In the genomic region with DNA sequence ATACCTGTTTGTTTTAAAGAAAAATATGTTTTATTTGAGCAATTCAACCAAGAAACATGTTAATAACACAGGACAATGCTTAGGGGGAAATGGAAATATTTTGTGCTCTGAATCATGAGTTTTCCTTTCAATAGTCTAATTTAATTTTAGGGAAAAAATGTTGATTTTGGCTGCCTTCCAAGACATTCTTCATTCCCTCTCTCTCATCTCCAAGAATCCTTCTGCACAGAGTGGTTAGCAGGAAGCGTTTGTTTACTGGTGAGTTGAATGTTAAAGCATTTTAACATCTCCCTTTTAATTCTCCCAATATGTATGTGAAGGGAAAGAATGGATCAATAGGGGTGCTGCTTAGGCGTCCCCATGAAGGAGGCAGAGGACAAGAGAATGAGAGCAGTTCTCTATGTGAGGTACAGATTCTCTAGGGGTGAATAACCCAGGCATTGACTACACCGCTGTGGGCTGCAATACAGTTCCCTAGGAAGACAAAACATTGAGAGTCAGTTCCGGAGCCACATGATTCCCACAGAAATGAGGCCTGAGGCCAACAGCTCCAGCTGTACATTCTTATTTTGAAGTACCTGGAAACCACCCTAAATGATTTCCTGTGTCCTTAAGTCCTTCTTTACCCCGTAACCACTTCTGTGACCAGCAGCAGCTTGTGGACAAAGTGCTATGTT, we compare ENCODE assay signal across 10 mouse cellular contexts.
DNase-seq lines count a peak whose midpoint lies in the region; ATAC-seq and TF ChIP-seq lines count a peak whose summit lies in the region.
"Had no signal": no experiment of that assay in that cellular context is flagged by ENCODE, and none has a peak within 500 bp of the region (broad histone marks: within the 10 kb centered on the region; RNA-seq: fewer than 3 reads in every experiment).

No protein-coding gene starts in this region.

- H3K4me1 ChIP-seq in kidney, adult 2 months (ENCODE audit: control insufficient read depth, insufficient read depth, low read length): no peaks in the 10 kb centered on the region
- no peaks in the 10 kb centered on the region for H3K4me1 ChIP-seq in heart, embryonic 12.5 days (replicated peaks)
- no peaks in the 10 kb centered on the region for H3K4me1 ChIP-seq in limb, embryonic 14.5 days (ENCODE audit: control insufficient read depth, insufficient read depth, low read length)
- H3K4me1 ChIP-seq: liver, embryonic 15.5 days had no signal

- no peak overlapping the region for H3K9ac ChIP-seq in heart, embryonic 12.5 days
- no peak overlapping the region for H3K9ac ChIP-seq in limb, embryonic 14.5 days (ENCODE audit: low read depth, low read length, severe bottlenecking)
- H3K9ac ChIP-seq: liver, embryonic 15.5 days; neural tube, embryonic 13.5 days had no signal

- ATAC-seq in heart, embryonic 12.5 days (ENCODE audit: insufficient number of reproducible peaks, low FRiP score): no peak
- ATAC-seq in limb, embryonic 14.5 days (ENCODE audit: low FRiP score, low read depth): no peak

- TF ChIP-seq POLR2A in kidney, adult 2 months (IDR thresholded peaks at IDR 0.05; ENCODE audit: low read depth, low read length): no peak
- TF ChIP-seq POLR2A in limb, embryonic 14.5 days (IDR thresholded peaks at IDR 0.05; ENCODE audit: borderline replicate concordance, extremely low read depth, insufficient read depth, insufficient read length): no peak

- intact Hi-C loops in left cerebral cortex, adult 2 months (cut with DNase I): no loop called here

- WGBS in kidney, adult 2 months: 51% methylated on average over 5 of the region's 5 CpGs
- 61% methylated on average over 5 of the region's 5 CpGs for WGBS in heart, embryonic 12.5 days
- WGBS in limb, embryonic 14.5 days: 39% methylated on average over 5 of the region's 5 CpGs

- no peak for TF ChIP-seq CTCF in kidney, adult 2 months (conservative IDR thresholded peaks at IDR 0.05; ENCODE audit: insufficient read depth, insufficient read length, low read depth, low read length)
- no peak for TF ChIP-seq CTCF in left cerebral cortex, adult 2 months (IDR thresholded peaks at IDR 0.05)

- no peak overlapping the region for H3K27ac ChIP-seq in kidney, adult 2 months (ENCODE audit: insufficient read depth, low read depth, low read length)
- peak overlapping the region; percentile 54 for H3K27ac ChIP-seq in heart, embryonic 12.5 days (ENCODE audit: poor library complexity, severe bottlenecking)
- H3K27ac ChIP-seq in limb, embryonic 14.5 days (replicated peaks; ENCODE audit: low read depth, low read length): no peak overlapping the region
- no peak overlapping the region for H3K27ac ChIP-seq in left cerebral cortex, adult 2 months
- H3K27ac ChIP-seq: liver, embryonic 15.5 days; neural tube, embryonic 13.5 days had no signal

- no peaks in the 10 kb centered on the region for H3K27me3 ChIP-seq in kidney, adult 2 months (replicated peaks; ENCODE audit: control insufficient read depth, insufficient read depth, low read length)
- no peaks in the 10 kb centered on the region for H3K27me3 ChIP-seq in heart, embryonic 12.5 days (replicated peaks)
- no peaks in the 10 kb centered on the region for H3K27me3 ChIP-seq in limb, embryonic 14.5 days (ENCODE audit: control insufficient read depth, insufficient read depth, low read length)
- H3K27me3 ChIP-seq: liver, embryonic 15.5 days; neural tube, embryonic 13.5 days had no signal

- H3K4me2 ChIP-seq in heart, embryonic 12.5 days: no peak overlapping the region
- no peak overlapping the region for H3K4me2 ChIP-seq in limb, embryonic 14.5 days (replicated peaks; ENCODE audit: low read depth, low read length, severe bottlenecking)
- H3K4me2 ChIP-seq: liver, embryonic 15.5 days; neural tube, embryonic 13.5 days had no signal

- no peaks in the 10 kb centered on the region for H3K36me3 ChIP-seq in kidney, adult 2 months (ENCODE audit: control insufficient read depth, insufficient read depth, low read length)
- H3K36me3 ChIP-seq in heart, embryonic 12.5 days: no peaks in the 10 kb centered on the region
- H3K36me3 ChIP-seq in limb, embryonic 14.5 days (ENCODE audit: control insufficient read depth, insufficient read depth, low read length): no peaks in the 10 kb centered on the region
- H3K36me3 ChIP-seq: liver, embryonic 15.5 days; neural tube, embryonic 13.5 days had no signal

- DNase-seq in kidney, adult 2 months: peak; percentile 22
- no peak for DNase-seq in kidney, adult 18-20 months
- peak; percentile 8 for DNase-seq in brain, adult 2 months (ENCODE audit: low read depth, low spot score)
- peak; percentile 78 for DNase-seq in limb, embryonic 14.5 days (ENCODE audit: low spot score)
- no peak for DNase-seq in urinary bladder, adult 2 months (ENCODE audit: low spot score)
- DNase-seq in left cerebral cortex, adult 2 months (ENCODE audit: extremely low spot score in 1 of 2, low spot score in 2 of 2): no peak
- DNase-seq in spleen, adult 18-20 months: no peak

- H3K4me3 ChIP-seq in kidney, adult 2 months (ENCODE audit: insufficient read depth, low read depth, low read length): no peak overlapping the region
- H3K4me3 ChIP-seq in heart, embryonic 12.5 days: no peak overlapping the region
- no peak overlapping the region for H3K4me3 ChIP-seq in limb, embryonic 14.5 days (replicated peaks; ENCODE audit: low read length)
- no peak overlapping the region for H3K4me3 ChIP-seq in left cerebral cortex, adult 2 months
- H3K4me3 ChIP-seq: liver, embryonic 15.5 days; neural tube, embryonic 13.5 days had no signal

- H3K9me3 ChIP-seq in heart, embryonic 12.5 days (replicated peaks): no peaks in the 10 kb centered on the region
- no peaks in the 10 kb centered on the region for H3K9me3 ChIP-seq in limb, embryonic 14.5 days (ENCODE audit: control insufficient read depth, low read length)
- H3K9me3 ChIP-seq: liver, embryonic 15.5 days; neural tube, embryonic 13.5 days had no signal

Comparison
In these comparisons a context has a peak if more than half of its experiments do, and no peak if none do; other contexts are left out.
1. DNase-seq: peak in kidney, adult 2 months (single experiment), brain, adult 2 months (single experiment) and limb, embryonic 14.5 days (single experiment); none in kidney, adult 18-20 months (single experiment), urinary bladder, adult 2 months (single experiment), left cerebral cortex, adult 2 months (0 of 2) and spleen, adult 18-20 months (0 of 2).